Mouse (Mus musculus): ENCODE data around the gene Prkaa1. TPM values are rescaled to one million over a fixed set of nuclear protein-coding genes. Genes with fewer than 3 reads are reported as not detected.

The Prkaa1 gene
- polyA plus RNA-seq, 1 experiment from 2014 or later = 25.5 TPM

- WGBS (ENCODE audit: insufficient replicate concordance) = 86% methylated on average over 4 of the region's 4 CpGs
- H3K4me3 ChIP-seq (ENCODE audit: low read depth, low read length) = no peak overlapping the region
- no peak overlapping the region for H3K9ac ChIP-seq (ENCODE audit: low read depth, low read length)
- no peak overlapping the region for H3K4me2 ChIP-seq
- no peak overlapping the region for H3K27ac ChIP-seq (ENCODE audit: low read depth, low read length)
- no peaks in the 10 kb centered on the region for H3K36me3 ChIP-seq (ENCODE audit: control insufficient read depth, insufficient read depth, low read length)
- H3K9me3 ChIP-seq (replicated peaks; ENCODE audit: control insufficient read depth, low read length) = no peaks in the 10 kb centered on the region
- no peak for ATAC-seq (replicated peaks; ENCODE audit: insufficient number of reproducible peaks, low FRiP score, low TSS enrichment)
- H3K27me3 ChIP-seq (ENCODE audit: control insufficient read depth, insufficient read depth, low read length) = no peaks in the 10 kb centered on the region
- peaks cover 11% of the 10 kb centered on the region for H3K4me1 ChIP-seq (ENCODE audit: control insufficient read depth, insufficient read depth, low read length)
Observed at GRCm38 (mm10) chr15:5149187-5149586, 5.5 kb downstream of the Prkaa1 start.

- ATAC-seq (replicated peaks; ENCODE audit: insufficient number of reproducible peaks, low FRiP score, low TSS enrichment) = no peak
- H3K4me2 ChIP-seq = no peak overlapping the region
- H3K27me3 ChIP-seq (ENCODE audit: control insufficient read depth, insufficient read depth, low read length) = no peaks in the 10 kb centered on the region
- H3K36me3 ChIP-seq (ENCODE audit: control insufficient read depth, insufficient read depth, low read length) = no peaks in the 10 kb centered on the region
- H3K9ac ChIP-seq (ENCODE audit: low read depth, low read length) = no peak overlapping the region
- H3K4me3 ChIP-seq (ENCODE audit: low read depth, low read length) = no peak overlapping the region
- no peaks in the 10 kb centered on the region for H3K9me3 ChIP-seq (replicated peaks; ENCODE audit: control insufficient read depth, low read length)
- H3K4me1 ChIP-seq (ENCODE audit: control insufficient read depth, insufficient read depth, low read length) = peaks cover 10% of the 10 kb centered on the region; the same call in 1 of the 2 replicates
- no peak overlapping the region for H3K27ac ChIP-seq (ENCODE audit: low read depth, low read length)
- WGBS (ENCODE audit: insufficient replicate concordance) = 85% methylated on average over 6 of the region's 6 CpGs
Observed at GRCm38 (mm10) chr15:5152171-5152570, 8.5 kb downstream of the Prkaa1 start.

- no peaks in the 10 kb centered on the region for H3K36me3 ChIP-seq (ENCODE audit: control insufficient read depth, insufficient read depth, low read length)
- no peak overlapping the region for H3K9ac ChIP-seq (ENCODE audit: low read depth, low read length)
- no peak overlapping the region for H3K4me3 ChIP-seq (ENCODE audit: low read depth, low read length)
- peaks cover 10% of the 10 kb centered on the region; the same call in 1 of the 2 replicates for H3K4me1 ChIP-seq (ENCODE audit: control insufficient read depth, insufficient read depth, low read length)
- H3K27me3 ChIP-seq (ENCODE audit: control insufficient read depth, insufficient read depth, low read length) = no peaks in the 10 kb centered on the region
- H3K4me2 ChIP-seq = no peak overlapping the region
- WGBS (ENCODE audit: insufficient replicate concordance) = 67% methylated on average over 9 of the region's 9 CpGs
- no peak for ATAC-seq (replicated peaks; ENCODE audit: insufficient number of reproducible peaks, low FRiP score, low TSS enrichment)
- no peaks in the 10 kb centered on the region for H3K9me3 ChIP-seq (replicated peaks; ENCODE audit: control insufficient read depth, low read length)
- no peak overlapping the region for H3K27ac ChIP-seq (ENCODE audit: low read depth, low read length)
Observed at GRCm38 (mm10) chr15:5154621-5155020, 11.0 kb downstream of the Prkaa1 start.

DNA sequence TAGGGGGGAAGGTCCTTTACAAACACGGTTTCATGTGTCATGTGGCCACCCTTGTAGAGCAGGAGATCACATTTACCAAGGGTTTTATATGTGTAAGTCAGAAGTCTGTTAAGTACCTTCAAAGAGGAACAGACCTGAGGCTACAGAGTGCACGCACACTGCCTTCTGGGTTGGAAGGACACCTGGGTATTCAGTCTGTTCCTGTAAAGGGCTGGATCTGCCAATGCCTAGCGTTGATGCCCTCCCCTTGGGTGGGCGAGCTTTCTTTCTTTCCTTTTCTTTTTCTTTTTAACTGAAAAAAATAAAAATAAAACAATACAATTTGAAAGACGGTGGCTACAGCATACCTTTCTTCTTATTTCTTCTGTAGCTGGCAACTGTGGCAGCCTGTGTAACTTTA lies 11.4 kb downstream of the Prkaa1 start:
- Histone ChIP-seq H3K27ac (ENCODE audit: low read depth, low read length) (no peak overlapping the region), H3K4me1 (ENCODE audit: control insufficient read depth, insufficient read depth, low read length) (peaks cover 10% of the 10 kb centered on the region; the same call in 1 of the 2 replicates), H3K27me3 (ENCODE audit: control insufficient read depth, insufficient read depth, low read length) (no peaks in the 10 kb centered on the region), H3K9ac (ENCODE audit: low read depth, low read length) (no peak overlapping the region), H3K36me3 (ENCODE audit: control insufficient read depth, insufficient read depth, low read length) (no peaks in the 10 kb centered on the region), H3K9me3 (replicated peaks; ENCODE audit: control insufficient read depth, low read length) (no peaks in the 10 kb centered on the region), H3K4me2 (no peak overlapping the region), H3K4me3 (ENCODE audit: low read depth, low read length) (no peak overlapping the region)
- 82% methylated on average over 5 of the region's 5 CpGs for WGBS (ENCODE audit: insufficient replicate concordance)
- ATAC-seq (replicated peaks; ENCODE audit: insufficient number of reproducible peaks, low FRiP score, low TSS enrichment) = no peak

GRCm38 (mm10) chr15:5156355-5156754 lies 12.7 kb downstream of the Prkaa1 start:
- Histone ChIP-seq H3K4me1 (ENCODE audit: control insufficient read depth, insufficient read depth, low read length) (peaks cover 10% of the 10 kb centered on the region; the same call in 1 of the 2 replicates), H3K4me2 (no peak overlapping the region), H3K27ac (ENCODE audit: low read depth, low read length) (no peak overlapping the region), H3K9me3 (replicated peaks; ENCODE audit: control insufficient read depth, low read length) (no peaks in the 10 kb centered on the region), H3K9ac (ENCODE audit: low read depth, low read length) (no peak overlapping the region), H3K27me3 (ENCODE audit: control insufficient read depth, insufficient read depth, low read length) (no peaks in the 10 kb centered on the region), H3K4me3 (ENCODE audit: low read depth, low read length) (no peak overlapping the region), H3K36me3 (ENCODE audit: control insufficient read depth, insufficient read depth, low read length) (no peaks in the 10 kb centered on the region)
- 90% methylated on average over 4 of the region's 4 CpGs for WGBS (ENCODE audit: insufficient replicate concordance)
- ATAC-seq (replicated peaks; ENCODE audit: insufficient number of reproducible peaks, low FRiP score, low TSS enrichment) = no peak

DNA sequence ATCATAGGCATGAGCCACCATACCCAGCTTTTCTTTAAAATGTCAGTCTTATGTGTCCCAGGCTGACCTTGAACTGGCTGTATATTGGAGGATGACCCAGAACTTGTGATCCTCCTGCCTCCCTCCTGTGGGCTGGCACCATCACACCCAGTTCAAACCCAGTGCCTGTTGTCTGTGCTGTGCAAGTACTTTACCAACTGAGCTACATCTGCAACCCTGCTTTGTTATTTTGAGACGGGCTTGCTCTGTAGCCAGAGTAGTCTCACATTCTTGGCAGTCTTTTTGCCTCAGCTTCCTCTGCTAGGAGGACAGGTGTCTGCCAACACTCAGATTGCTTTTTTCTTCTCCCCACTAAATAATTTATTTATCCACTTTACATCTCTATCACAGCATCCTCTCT lies 13.7 kb downstream of the Prkaa1 start:
- Histone ChIP-seq H3K4me3 (ENCODE audit: low read depth, low read length) (no peak overlapping the region), H3K4me1 (ENCODE audit: control insufficient read depth, insufficient read depth, low read length) (peaks cover 10% of the 10 kb centered on the region; the same call in 1 of the 2 replicates), H3K9ac (ENCODE audit: low read depth, low read length) (no peak overlapping the region), H3K36me3 (ENCODE audit: control insufficient read depth, insufficient read depth, low read length) (no peaks in the 10 kb centered on the region), H3K27me3 (ENCODE audit: control insufficient read depth, insufficient read depth, low read length) (no peaks in the 10 kb centered on the region), H3K4me2 (no peak overlapping the region), H3K27ac (ENCODE audit: low read depth, low read length) (no peak overlapping the region), H3K9me3 (replicated peaks; ENCODE audit: control insufficient read depth, low read length) (no peaks in the 10 kb centered on the region)
- ATAC-seq (replicated peaks; ENCODE audit: insufficient number of reproducible peaks, low FRiP score, low TSS enrichment) = no peak
- 60% methylated on average over 1 of the region's 1 CpGs for WGBS (ENCODE audit: insufficient replicate concordance)

GRCm38 (mm10) chr15:5158827-5159226 lies 15.2 kb downstream of the Prkaa1 start:
- 0 out of 2 replicates have a peak, but pooled peaks cover 2% of the 10 kb centered on the region for H3K36me3 ChIP-seq (ENCODE audit: control insufficient read depth, insufficient read depth, low read length)
- H3K27me3 ChIP-seq (ENCODE audit: control insufficient read depth, insufficient read depth, low read length) = no peaks in the 10 kb centered on the region
- ATAC-seq (replicated peaks; ENCODE audit: insufficient number of reproducible peaks, low FRiP score, low TSS enrichment) = no peak
- no peaks in the 10 kb centered on the region for H3K9me3 ChIP-seq (replicated peaks; ENCODE audit: control insufficient read depth, low read length)
- no peak overlapping the region for H3K9ac ChIP-seq (ENCODE audit: low read depth, low read length)
- 69% methylated on average over 6 of the region's 6 CpGs for WGBS (ENCODE audit: insufficient replicate concordance)
- H3K4me2 ChIP-seq = no peak overlapping the region
- H3K4me3 ChIP-seq (ENCODE audit: low read depth, low read length) = no peak overlapping the region
- peaks cover 10% of the 10 kb centered on the region; the same call in 1 of the 2 replicates for H3K4me1 ChIP-seq (ENCODE audit: control insufficient read depth, insufficient read depth, low read length)
- H3K27ac ChIP-seq (ENCODE audit: low read depth, low read length) = no peak overlapping the region

- Histone ChIP-seq H3K4me1 (ENCODE audit: control insufficient read depth, insufficient read depth, low read length) (no peaks in the 10 kb centered on the region), H3K9me3 (replicated peaks; ENCODE audit: control insufficient read depth, low read length) (no peaks in the 10 kb centered on the region), H3K36me3 (ENCODE audit: control insufficient read depth, insufficient read depth, low read length) (peaks cover 17% of the 10 kb centered on the region), H3K9ac (ENCODE audit: low read depth, low read length) (no peak overlapping the region), H3K27ac (ENCODE audit: low read depth, low read length) (no peak overlapping the region), H3K4me2 (no peak overlapping the region), H3K27me3 (ENCODE audit: control insufficient read depth, insufficient read depth, low read length) (no peaks in the 10 kb centered on the region), H3K4me3 (ENCODE audit: low read depth, low read length) (no peak overlapping the region)
- WGBS (ENCODE audit: insufficient replicate concordance) = 83% methylated on average over 12 of the region's 12 CpGs
- ATAC-seq (replicated peaks; ENCODE audit: insufficient number of reproducible peaks, low FRiP score, low TSS enrichment) = no peak
Observed at GRCm38 (mm10) chr15:5165121-5165773, 21.6 kb downstream of the Prkaa1 start.

GRCm38 (mm10) chr15:5173217-5173820 lies 29.7 kb downstream of the Prkaa1 start:
- H3K4me2 ChIP-seq = no peak overlapping the region
- H3K9ac ChIP-seq (ENCODE audit: low read depth, low read length) = no peak overlapping the region
- no peak overlapping the region for H3K4me3 ChIP-seq (ENCODE audit: low read depth, low read length)
- H3K27me3 ChIP-seq (ENCODE audit: control insufficient read depth, insufficient read depth, low read length) = no peaks in the 10 kb centered on the region
- no peak for ATAC-seq (replicated peaks; ENCODE audit: insufficient number of reproducible peaks, low FRiP score, low TSS enrichment)
- H3K9me3 ChIP-seq (replicated peaks; ENCODE audit: control insufficient read depth, low read length) = no peaks in the 10 kb centered on the region
- peaks cover 27% of the 10 kb centered on the region for H3K36me3 ChIP-seq (ENCODE audit: control insufficient read depth, insufficient read depth, low read length)
- WGBS (ENCODE audit: insufficient replicate concordance) = 90% methylated on average over 12 of the region's 12 CpGs
- no peaks in the 10 kb centered on the region for H3K4me1 ChIP-seq (ENCODE audit: control insufficient read depth, insufficient read depth, low read length)
- no peak overlapping the region for H3K27ac ChIP-seq (ENCODE audit: low read depth, low read length)
